Mouse (Mus musculus): ENCODE data around the gene L1td1. TPM values are rescaled to one million over a fixed set of nuclear protein-coding genes. Genes with fewer than 3 reads are reported as not detected.

Gene L1td1
- total and polyA plus RNA-seq, 3 experiments = not detected

GRCm38 (mm10) chr4:98754456-98754855, 27.9 kb downstream of the L1td1 start:
- Histone ChIP-seq H3K4me1 (ENCODE audit: control insufficient read depth in 1 of 2, insufficient read depth in 2 of 2, low read length in 2 of 2) (no peaks in the 10 kb centered on the region), H3K27ac (ENCODE audit: control insufficient read depth, low read depth, low read length) (no peak overlapping the region), H3K27me3 (ENCODE audit: control insufficient read depth in 1 of 2, insufficient read depth in 2 of 2, low read length in 2 of 2) (no peaks in the 10 kb centered on the region), H3K36me3 (ENCODE audit: control insufficient read depth in 1 of 2, insufficient read depth in 2 of 2, low read length in 2 of 2) (no peaks in the 10 kb centered on the region), H3K9ac (ENCODE audit: control insufficient read depth, low read depth, low read length, poor library complexity, severe bottlenecking) (no peak overlapping the region), H3K9me3 (replicated peaks; ENCODE audit: insufficient read depth, low read length) (no peaks in the 10 kb centered on the region), H3K4me3 (ENCODE audit: control insufficient read depth in 1 of 2, insufficient read depth in 1 of 2, low read depth in 2 of 2, low read length in 2 of 2) (no peak overlapping the region), H3K79me2 (ENCODE audit: control insufficient read depth, insufficient read depth, low read length, poor library complexity) (no peaks in the 10 kb centered on the region)
- no peak for DNase-seq (ENCODE audit: low read depth, low spot score)
- TF ChIP-seq POLR2A (IDR thresholded peaks at IDR 0.05; ENCODE audit: control insufficient read depth in 1 of 2, insufficient read depth in 1 of 2, low read depth in 1 of 2, low read length in 2 of 2, poor library complexity in 1 of 2) = no peak
- no peak for TF ChIP-seq MAX (IDR thresholded peaks at IDR 0.05; ENCODE audit: low read length)
- no peak for TF ChIP-seq POLR2AphosphoS2 (IDR thresholded peaks at IDR 0.05; ENCODE audit: low read length)
- no peak for TF ChIP-seq SIN3A (IDR thresholded peaks at IDR 0.05; ENCODE audit: low read length)
- no peak for TF ChIP-seq POLR2AphosphoS5 (IDR thresholded peaks at IDR 0.05; ENCODE audit: borderline replicate concordance, low read depth, low read length)

- no peak for DNase-seq (ENCODE audit: low read depth, low spot score)
- H3K27ac ChIP-seq (ENCODE audit: control insufficient read depth, low read depth, low read length) = no peak overlapping the region
- H3K4me1 ChIP-seq (ENCODE audit: control insufficient read depth in 1 of 2, insufficient read depth in 2 of 2, low read length in 2 of 2) = no peaks in the 10 kb centered on the region
- no peaks in the 10 kb centered on the region for H3K36me3 ChIP-seq (ENCODE audit: control insufficient read depth in 1 of 2, insufficient read depth in 2 of 2, low read length in 2 of 2)
- no peaks in the 10 kb centered on the region for H3K79me2 ChIP-seq (ENCODE audit: control insufficient read depth, insufficient read depth, low read length, poor library complexity)
- no peak overlapping the region for H3K9ac ChIP-seq (ENCODE audit: control insufficient read depth, low read depth, low read length, poor library complexity, severe bottlenecking)
- H3K4me3 ChIP-seq (ENCODE audit: control insufficient read depth in 1 of 2, insufficient read depth in 1 of 2, low read depth in 2 of 2, low read length in 2 of 2) = no peak overlapping the region
- no peaks in the 10 kb centered on the region for H3K27me3 ChIP-seq (ENCODE audit: control insufficient read depth in 1 of 2, insufficient read depth in 2 of 2, low read length in 2 of 2)
- no peaks in the 10 kb centered on the region for H3K9me3 ChIP-seq (replicated peaks; ENCODE audit: insufficient read depth, low read length)
- no peak for TF ChIP-seq JUND (IDR thresholded peaks at IDR 0.05; ENCODE audit: low read depth, low read length)
- TF ChIP-seq CTCF (IDR thresholded peaks at IDR 0.05 in 2 of 3, conservative IDR thresholded peaks at IDR 0.05 in 1 of 3; ENCODE audit: control insufficient read depth in 1 of 3, insufficient read depth in 1 of 3, low read depth in 2 of 3, low read length in 3 of 3, poor library complexity in 1 of 3, severe bottlenecking in 1 of 3) = no peak
- no peak for TF ChIP-seq NELFE (IDR thresholded peaks at IDR 0.05; ENCODE audit: low read depth, low read length)
- no peak for TF ChIP-seq TAL1 (IDR thresholded peaks at IDR 0.05; ENCODE audit: low read length)
Measured at GRCm38 (mm10) chr4:98756141-98756540, 29.6 kb downstream of the L1td1 start.

- no peaks in the 10 kb centered on the region for H3K4me1 ChIP-seq (ENCODE audit: control insufficient read depth in 1 of 2, insufficient read depth in 2 of 2, low read length in 2 of 2)
- no peak for DNase-seq (ENCODE audit: low read depth, low spot score)
- no peak overlapping the region for H3K27ac ChIP-seq (ENCODE audit: control insufficient read depth, low read depth, low read length)
Measured at GRCm38 (mm10) chr4:98758012-98758821, 31.7 kb downstream of the L1td1 start.

More at GRCm38 (mm10) chr4:98758012-98758821, 31.7 kb downstream of the L1td1 start:
- no peak for TF ChIP-seq POLR2AphosphoS2 (IDR thresholded peaks at IDR 0.05; ENCODE audit: low read length)
- no peak for TF ChIP-seq NRF1 (IDR thresholded peaks at IDR 0.05; ENCODE audit: insufficient read depth, low read depth, low read length, poor library complexity, severe bottlenecking)
- TF ChIP-seq BHLHE40 (IDR thresholded peaks at IDR 0.05; ENCODE audit: borderline replicate concordance, low read depth, low read length) = no peak
- TF ChIP-seq POLR2A (IDR thresholded peaks at IDR 0.05; ENCODE audit: control insufficient read depth in 1 of 2, insufficient read depth in 1 of 2, low read depth in 1 of 2, low read length in 2 of 2, poor library complexity in 1 of 2) = no peak
- no peak for TF ChIP-seq MAFK (IDR thresholded peaks at IDR 0.05; ENCODE audit: borderline replicate concordance, low read depth, low read length)
- no peak for TF ChIP-seq ELF1 (IDR thresholded peaks at IDR 0.05; ENCODE audit: low read depth, low read length)
- TF ChIP-seq MAZ (IDR thresholded peaks at IDR 0.05; ENCODE audit: low read depth, low read length) = no peak
- no peak for TF ChIP-seq USF1 (IDR thresholded peaks at IDR 0.05; ENCODE audit: low read depth, low read length)
- TF ChIP-seq EP300 (IDR thresholded peaks at IDR 0.05; ENCODE audit: low read depth in 1 of 2, low read length in 2 of 2) = no peak
- TF ChIP-seq MEF2A (IDR thresholded peaks at IDR 0.05; ENCODE audit: extremely low read depth, insufficient replicate concordance, low read depth, low read length, poor library complexity, severe bottlenecking) = no peak
- no peak for TF ChIP-seq SIN3A (IDR thresholded peaks at IDR 0.05; ENCODE audit: low read length)
- no peak for TF ChIP-seq TAL1 (IDR thresholded peaks at IDR 0.05; ENCODE audit: low read length)
- no peak for TF ChIP-seq JUND (IDR thresholded peaks at IDR 0.05; ENCODE audit: low read depth, low read length)
- TF ChIP-seq UBTF (IDR thresholded peaks at IDR 0.05; ENCODE audit: borderline replicate concordance, insufficient read depth, low read depth, low read length) = no peak
- TF ChIP-seq ZKSCAN1 (IDR thresholded peaks at IDR 0.05; ENCODE audit: low read depth, low read length) = no peak
- no peak for TF ChIP-seq MYC (IDR thresholded peaks at IDR 0.05; ENCODE audit: low read depth, low read length)
- TF ChIP-seq RAD21 (IDR thresholded peaks at IDR 0.05; ENCODE audit: low read depth, low read length) = no peak
- TF ChIP-seq HCFC1 (IDR thresholded peaks at IDR 0.05; ENCODE audit: low read depth, low read length) = no peak
- no peak overlapping the region for H3K4me3 ChIP-seq (ENCODE audit: control insufficient read depth in 1 of 2, insufficient read depth in 1 of 2, low read depth in 2 of 2, low read length in 2 of 2)
- H3K79me2 ChIP-seq (ENCODE audit: control insufficient read depth, insufficient read depth, low read length, poor library complexity) = no peaks in the 10 kb centered on the region
- no peak overlapping the region for H3K9ac ChIP-seq (ENCODE audit: control insufficient read depth, low read depth, low read length, poor library complexity, severe bottlenecking)
- H3K27me3 ChIP-seq (ENCODE audit: control insufficient read depth in 1 of 2, insufficient read depth in 2 of 2, low read length in 2 of 2) = no peaks in the 10 kb centered on the region
- H3K36me3 ChIP-seq (ENCODE audit: control insufficient read depth in 1 of 2, insufficient read depth in 2 of 2, low read length in 2 of 2) = no peaks in the 10 kb centered on the region
- no peaks in the 10 kb centered on the region for H3K9me3 ChIP-seq (replicated peaks; ENCODE audit: insufficient read depth, low read length)
